Mouse (Mus musculus) retina, adult 2 months (tissue): ENCODE measurements around the gene Col2a1.
A peak's percentile ranks its signal among the peaks of the same experiment; 100 is the strongest.

Experiments
- DNase-seq: peaks from one replicate; pipeline ENCODE4 v3.0.0-alpha.2; 2012; ENCODE audit warnings: low read depth, low spot score

The Col2a1 gene

DNA sequence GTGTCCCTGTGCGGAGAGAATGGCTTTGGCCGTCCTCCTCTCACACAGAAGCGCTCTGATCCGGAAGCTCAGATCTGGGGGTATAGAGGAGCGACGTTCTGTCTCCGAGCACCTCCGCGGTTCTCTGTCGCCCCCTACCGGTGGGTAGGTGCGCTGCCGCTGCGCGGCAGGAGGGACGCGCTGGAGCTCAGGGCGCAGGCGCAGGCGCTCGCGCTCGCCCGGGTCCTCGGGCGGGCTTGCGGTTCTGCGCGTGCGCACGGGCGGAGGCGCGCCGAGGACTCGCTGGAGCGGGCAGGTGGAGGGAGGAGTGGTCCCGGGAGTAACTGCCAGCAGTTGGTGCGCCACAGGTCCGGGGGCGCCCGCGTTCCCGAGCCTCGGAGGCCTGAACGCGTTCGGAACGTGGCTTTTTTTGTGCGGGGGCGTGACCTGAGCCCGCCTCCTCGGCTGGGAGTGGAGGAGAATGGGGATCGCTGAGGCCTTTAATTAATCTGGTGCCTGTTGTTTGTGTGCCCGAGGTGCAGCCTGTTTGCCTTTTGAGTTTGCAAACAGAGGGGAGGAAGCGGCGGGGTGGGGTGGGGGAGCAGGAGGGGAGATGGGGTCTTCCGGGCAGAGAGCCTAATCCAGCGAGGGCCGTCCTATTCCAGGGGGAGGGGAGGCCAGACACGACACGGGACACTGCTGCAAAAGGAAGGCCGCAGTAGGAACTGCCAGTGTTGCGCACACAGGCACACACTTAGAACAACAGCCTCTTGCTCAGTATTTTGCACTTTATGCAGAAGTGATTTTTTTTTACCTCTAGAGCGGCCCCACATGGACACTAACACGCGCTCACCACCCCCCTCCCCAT, 40.3 kb downstream of the Col2a1 start, which contains the start of gene Tmem106c:
Tmem106c (plus strand) TSS at position 212 of the 847 bp plus-strand sequence.
- peak; percentile 89 for DNase-seq

DNA sequence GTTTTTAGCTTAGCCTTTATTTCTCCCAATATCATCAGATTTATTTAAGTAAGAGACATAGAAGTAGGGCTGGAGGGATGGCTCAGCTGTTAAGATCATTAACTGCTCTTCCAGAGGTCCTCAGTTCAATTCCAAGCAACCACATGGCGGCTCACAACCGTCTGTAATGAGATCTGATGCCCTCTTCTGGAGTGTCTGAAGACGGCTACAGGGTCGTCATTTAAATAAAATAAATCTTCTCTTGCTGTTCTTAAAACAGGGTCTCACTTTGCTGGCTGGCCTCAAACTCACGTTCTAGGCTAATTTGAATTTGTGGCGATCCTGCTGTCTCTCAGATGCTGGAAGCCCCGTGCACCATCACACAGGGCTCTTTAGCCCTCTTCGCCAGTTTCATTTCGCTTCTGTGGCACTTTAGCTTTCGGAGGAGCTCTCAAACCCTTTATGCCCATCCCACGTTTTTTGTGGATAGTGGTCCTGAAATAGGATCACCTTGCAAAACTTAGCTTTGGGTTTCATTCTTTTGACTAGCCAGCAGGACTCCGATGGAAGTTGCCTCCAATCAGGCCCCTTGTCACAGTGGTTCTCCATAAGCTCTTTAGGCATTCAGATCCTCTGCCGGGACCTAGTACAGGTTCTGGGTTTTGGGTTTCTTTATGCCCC, 41.0 kb downstream of the Col2a1 start:
- DNase-seq = no peak

DNA sequence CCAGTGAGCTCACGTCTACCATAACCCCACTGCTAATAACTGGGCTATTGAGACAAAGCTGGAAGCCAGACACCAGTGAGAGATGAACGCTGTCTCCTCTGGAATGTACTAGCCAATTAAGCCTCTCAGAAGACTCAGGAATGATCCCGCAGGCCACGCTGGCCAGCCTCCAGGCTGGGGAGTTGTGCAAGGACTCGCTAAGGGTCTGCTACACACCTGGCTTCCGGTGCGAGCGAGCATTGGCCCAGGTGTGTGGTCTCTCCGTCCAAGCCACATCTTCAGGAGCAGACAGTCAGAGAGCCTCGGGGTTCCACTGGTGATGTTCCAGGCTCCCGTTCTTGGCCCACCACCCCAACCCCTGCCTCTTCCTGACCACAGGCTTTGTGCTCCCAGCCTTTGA, 48.1 kb downstream of the Col2a1 start:
- no peak for DNase-seq

DNA sequence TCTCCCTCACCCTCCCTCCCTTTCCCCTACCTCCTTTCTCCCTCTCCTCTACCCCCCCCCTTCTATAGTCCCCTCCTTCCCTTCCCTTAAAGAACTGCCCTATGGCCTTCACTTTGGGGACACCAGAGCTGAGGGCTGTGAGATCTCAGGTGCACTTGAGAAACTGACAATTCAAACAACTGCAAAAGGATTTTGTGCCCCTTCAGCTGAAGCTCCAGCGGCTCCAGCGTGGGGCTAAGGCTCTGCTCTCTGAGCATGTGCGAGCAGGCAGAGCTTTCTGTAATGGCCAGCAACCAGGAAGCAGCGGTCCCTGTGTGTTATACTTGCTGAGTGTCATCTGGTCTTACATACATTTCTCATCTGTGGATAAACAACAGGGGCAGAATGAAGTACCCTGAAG, 48.8 kb downstream of the Col2a1 start:
- no peak for DNase-seq

DNA sequence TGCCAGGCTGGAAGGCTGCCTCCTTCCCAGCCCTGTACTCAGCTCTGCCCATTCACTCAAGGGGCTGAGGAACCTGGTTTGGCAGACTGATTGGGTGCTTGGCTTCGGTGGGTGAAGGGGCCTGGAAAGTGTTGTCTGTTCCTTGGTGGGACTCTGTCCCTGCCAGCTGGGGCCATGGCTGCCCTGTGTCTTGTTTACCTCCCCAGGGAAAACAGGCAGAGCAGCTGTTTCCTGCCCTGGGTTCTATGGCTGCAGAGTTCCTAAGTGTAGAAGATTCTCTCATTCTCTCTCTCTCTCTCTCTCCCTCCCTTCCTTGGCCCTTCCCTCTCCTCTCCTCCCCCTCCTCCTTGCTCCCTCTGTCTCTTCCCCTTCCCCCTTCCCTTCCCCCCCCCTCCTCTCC, 49.2 kb downstream of the Col2a1 start:
- no peak for DNase-seq

DNA sequence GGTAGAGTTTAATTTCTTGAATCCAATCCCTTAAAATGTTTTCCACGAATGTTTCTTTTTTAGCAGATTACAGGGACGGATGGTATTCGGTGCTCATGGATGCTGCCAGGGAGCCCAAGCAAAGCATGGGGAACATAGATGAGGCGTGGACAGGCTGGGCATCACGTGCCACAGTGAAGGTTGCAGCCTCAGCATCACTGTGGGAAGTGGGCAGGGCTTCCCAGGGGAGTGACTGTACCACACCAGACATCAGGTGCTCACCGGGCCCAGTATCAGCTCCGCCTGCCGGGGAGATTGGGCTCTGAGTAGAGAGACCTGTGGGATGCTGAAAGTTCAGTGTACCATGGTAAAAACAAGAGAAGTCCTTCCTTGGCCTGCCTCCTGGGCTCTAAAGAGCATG, 49.8 kb downstream of the Col2a1 start:
- no peak for DNase-seq

DNA sequence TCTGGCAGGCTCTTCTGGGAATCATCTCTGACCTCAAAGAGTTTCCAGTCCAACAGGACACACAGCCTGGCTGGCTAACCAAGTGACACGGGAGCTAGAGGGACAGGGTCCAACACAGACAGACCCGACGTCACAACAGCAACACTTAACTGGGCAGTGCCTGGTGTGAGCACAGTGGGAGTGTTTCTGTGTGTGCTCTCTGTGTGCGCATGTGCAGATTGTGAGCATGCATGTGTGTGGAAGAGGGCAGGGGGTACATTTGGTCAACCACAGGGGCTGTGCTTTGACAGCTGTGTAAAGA, 51.7 kb downstream of the Col2a1 start:
- DNase-seq = no peak

DNA sequence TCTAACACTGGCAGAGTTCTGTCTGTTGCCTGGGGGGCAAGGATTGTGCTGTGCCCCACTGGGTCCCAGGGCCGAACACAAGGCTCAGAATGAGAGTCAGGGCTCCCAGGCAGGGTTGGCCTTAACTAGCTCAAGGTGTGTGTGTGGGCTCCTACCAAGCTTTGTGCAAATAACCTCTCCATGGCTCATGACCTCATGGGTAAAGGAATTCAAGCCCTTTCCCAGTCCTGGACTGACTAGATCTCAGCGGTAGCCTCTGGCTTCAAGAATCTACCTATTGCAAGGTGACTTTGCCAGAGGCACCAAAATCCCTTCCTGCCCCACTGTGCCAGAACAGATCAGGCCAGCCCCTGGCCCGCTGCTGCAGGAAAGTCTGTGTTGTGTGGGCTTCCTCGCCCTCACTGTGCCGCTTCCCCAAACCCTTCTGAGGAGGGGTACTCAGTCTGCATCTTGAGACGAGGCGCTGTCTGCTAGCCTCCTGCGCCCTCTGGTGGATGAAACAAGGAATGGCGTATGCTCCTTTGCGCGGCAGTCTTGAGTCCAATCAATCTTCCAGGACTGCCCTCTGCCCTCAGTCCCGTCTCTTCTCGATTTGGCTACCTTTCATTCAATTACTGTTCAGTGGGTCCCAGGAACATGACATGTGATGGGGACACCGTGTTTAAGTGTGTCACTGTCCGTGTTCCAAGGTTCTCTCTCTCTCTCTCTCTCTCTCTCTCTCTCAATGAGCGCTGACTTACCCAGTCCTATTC, 52.2 kb downstream of the Col2a1 start:
- DNase-seq = no peak

DNA sequence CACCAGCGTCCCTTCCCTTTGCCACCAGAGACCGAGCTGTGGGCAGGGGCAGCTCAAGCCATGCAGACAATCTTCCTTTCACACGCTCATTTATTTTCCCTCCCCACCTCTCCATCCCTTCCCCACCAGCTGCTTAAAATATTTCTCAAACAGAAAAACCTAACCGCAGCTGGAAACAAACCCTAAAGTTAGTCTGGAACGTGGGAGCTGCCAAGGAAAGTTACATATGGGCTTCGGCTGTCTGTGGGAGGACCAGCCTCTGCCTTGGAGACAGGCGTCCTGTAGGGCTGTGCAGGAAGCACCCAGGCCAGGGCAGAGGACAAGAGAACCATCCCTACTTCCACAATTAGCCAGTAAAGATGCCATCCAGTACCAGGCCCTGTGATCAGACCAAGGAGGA, 54.3 kb downstream of the Col2a1 start:
- DNase-seq = no peak

DNA sequence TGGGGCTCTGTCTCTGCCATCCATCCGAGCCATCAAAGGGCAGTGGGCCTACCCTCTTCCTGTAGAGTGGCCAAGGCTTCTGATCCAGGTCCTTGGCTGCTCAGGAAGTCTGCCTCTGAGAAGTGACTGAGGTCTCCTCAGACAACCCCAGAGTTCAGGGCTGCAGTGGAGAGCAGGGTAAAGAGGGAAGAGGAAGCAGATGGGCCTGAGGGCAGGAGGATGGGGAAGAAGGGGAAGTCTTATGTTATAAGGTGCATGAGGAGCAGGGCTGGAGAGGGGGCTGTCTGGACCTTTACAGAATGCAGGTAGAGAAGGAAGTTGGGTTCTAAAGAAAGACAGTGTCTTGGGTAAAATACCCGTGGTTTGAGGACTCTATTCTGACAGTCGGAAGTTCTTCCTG, 54.8 kb downstream of the Col2a1 start:
- no peak for DNase-seq

DNA sequence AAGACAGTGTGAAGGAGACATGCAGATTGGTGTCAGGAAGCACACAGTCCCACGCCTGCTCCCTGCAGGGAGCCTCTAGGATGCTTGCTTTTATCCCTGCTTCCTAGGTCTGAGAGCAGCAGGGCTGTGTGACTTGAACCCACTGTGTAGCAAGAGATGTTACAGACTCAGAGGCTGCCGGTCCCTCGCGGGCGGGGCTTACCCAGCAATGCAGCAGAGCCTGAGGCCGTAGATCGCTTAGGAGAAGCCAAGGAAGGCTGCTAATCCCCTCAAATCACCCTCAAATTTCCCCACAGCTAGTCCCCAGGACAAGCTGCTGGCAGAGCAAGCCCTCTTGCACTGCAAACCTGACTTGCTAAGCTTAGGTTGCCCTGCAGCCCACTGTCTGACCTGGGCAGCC, 55.8 kb downstream of the Col2a1 start:
- DNase-seq = no peak

DNA sequence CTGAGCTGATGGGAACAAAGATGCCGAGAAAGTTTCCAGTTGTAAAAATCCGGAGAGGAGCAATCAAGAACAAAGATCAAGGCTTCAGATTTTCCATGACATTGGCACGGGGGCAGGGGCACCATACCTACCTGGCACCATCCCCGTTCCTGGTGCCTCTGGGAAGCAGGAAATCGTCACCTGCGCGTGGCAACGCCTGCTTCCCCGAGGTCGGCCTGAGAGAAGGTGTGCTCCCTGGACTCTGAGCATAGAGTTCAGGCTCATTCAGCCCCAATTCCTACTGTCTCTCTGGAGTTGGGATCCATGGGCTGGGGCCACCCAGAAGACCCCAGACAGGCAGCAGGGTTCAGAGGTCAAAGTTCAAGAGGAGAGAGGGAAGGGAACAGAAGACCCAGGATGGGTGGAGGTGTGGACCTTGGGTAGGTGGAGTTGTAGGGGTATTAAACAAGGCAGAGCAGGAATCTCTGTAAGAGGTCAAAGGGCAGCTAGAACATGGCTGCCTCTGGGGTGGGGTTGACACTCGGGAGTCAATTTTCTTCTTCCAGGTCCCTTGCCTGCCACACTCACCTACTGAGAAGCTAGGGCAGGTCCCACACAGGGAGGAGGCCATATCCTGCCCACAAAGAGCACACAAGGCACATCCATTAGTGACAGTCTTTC, 58.7 kb downstream of the Col2a1 start:
- DNase-seq = no peak

DNA sequence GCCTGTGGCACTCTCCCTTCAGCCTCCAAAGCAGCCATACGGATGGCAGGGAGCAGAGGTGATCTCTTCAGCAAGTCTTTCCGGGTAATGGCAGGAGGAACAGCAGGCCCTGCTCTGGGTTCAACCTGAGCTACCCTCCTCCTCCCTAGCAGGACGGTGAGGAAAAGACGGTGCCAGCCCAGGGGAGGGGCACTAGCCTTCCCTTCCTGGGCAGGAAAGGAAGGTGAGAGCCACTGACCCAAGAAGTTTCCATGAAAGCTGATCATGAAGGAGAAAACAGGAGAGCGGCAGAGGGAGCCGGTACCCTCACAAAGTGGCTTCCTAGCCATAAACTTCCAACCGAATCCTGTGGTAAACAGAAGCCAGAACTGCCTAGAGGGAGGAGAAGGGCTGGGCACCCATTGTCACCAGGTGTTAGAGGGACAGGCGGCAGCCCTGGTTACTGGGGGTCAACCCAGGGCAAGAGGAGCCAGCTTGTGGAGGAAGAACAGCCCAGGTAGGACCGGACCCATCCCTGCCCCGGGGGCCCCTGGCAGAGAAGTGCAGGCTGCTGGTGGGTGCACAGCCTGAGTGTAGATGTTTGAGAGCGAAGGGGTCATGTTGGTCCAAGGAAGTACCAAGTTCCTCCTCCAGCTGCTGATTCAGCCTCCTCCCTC, 59.4 kb downstream of the Col2a1 start:
- no peak for DNase-seq

DNA sequence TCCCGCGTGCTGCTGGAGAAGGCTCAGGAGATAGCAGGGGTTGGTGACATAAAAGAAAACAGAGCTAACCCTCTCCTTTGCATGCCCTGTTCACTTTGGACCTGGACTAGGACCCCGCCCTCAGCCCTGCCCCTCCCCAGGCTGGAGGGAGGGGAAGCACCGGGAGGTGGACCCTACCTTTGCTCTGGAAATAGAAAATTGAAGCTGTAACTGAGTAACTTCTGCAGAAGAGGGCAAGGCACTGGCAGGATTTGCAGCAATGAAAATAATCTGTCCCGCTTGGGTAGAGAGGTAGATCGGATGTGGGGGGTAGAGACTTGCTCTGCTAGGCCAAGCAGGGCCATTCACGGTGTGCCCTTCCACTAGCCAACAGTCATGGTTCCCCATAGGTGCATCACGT, 61.1 kb downstream of the Col2a1 start:
- no peak for DNase-seq

DNA sequence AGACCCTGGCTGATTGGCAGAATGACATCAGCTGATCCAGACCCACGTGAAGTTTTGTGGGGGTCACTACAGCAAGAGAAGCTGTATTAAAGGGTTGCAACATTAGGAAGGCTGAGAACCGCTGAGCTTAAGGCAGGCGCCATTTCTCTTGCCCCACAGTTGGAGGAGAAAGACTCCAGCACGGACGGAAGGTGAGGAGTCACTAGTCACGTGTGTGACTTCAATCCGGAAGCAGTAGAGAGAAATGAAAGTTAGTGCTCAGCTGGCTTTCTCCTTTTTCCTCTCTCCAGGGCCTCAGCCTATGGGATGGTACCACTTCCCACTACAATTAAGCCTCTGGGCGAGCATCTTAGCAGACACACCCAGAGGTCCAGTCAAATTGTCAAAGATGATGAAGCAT, 62.0 kb downstream of the Col2a1 start:
- no peak for DNase-seq

DNA sequence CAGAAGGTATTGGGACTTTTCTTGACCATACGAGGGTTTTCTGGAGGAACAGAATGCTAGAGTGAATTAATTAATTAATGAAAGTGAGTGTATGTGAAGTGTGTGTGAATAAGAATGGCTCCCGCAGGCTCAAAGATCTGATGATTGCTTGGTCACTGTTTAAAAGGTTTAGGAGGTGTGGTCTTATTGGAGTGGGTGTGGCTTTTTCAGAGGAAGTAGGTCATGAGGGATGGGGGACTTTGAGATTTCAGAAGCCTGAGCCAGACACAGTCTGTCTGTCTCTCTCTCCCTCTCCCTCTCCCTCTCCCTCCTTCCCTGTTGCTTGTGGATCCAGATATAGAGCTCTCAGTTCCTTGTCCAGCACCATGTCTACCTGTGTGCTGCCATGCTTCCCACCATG, 63.2 kb downstream of the Col2a1 start:
- DNase-seq = no peak

DNA sequence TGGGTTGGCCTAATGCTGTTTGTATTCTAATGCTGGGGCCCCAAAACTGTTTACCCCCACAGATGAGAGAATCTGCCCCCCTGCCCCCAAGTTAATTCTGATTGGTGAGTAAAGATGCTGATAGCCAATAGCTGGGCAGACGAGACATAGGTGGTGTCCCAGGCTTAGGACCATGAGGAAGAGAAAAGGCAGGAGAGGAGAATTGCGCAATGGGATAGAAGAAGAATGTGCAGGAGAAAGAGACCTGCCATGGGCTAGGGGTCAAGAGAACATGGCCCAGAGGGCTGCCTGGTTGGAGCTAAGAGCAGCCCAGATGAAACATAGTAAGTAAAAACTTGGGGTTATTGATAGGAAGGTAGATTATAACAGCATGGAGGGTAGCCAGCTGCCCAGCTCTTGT, 64.4 kb downstream of the Col2a1 start:
- DNase-seq = no peak

DNA sequence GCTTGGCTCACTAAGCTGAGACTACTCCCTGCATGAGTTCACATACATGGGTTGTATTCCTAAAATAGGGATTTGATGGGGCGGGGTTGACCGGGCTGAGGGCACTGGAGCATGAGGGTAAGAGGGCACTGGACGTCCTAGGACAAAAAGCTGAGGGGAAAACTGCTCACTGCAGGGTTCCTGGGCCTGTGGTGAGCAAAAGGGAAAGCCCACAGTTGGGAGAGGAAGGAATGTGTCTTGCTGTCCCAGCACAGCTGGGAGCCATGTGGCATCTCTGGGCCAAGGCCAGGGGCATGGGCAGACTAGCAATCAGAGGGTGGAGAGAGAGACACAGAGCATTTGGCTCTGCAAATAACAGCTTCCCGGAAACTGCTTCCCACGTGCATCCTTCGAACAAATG, 65.9 kb downstream of the Col2a1 start:
- no peak for DNase-seq

DNA sequence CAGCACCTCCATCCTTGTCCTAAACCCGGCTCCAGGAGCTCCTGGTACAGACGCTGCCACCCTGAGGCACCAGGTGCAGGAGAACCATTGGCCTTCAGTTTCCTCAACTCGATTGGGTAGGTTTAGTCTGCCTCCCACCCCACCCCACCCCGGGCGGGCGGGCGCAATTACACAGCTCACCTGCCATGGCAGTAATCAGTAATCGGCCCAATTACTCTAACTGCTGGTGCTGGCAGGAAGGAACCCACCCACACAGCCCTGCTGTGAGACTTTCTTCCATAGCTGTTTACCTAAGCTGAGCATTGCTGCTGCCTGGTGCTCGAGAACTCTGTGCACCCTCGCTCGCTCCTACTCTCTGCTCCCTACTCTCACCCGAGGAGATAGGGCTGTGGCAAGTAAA, 72.1 kb downstream of the Col2a1 start:
- DNase-seq = no peak

DNA sequence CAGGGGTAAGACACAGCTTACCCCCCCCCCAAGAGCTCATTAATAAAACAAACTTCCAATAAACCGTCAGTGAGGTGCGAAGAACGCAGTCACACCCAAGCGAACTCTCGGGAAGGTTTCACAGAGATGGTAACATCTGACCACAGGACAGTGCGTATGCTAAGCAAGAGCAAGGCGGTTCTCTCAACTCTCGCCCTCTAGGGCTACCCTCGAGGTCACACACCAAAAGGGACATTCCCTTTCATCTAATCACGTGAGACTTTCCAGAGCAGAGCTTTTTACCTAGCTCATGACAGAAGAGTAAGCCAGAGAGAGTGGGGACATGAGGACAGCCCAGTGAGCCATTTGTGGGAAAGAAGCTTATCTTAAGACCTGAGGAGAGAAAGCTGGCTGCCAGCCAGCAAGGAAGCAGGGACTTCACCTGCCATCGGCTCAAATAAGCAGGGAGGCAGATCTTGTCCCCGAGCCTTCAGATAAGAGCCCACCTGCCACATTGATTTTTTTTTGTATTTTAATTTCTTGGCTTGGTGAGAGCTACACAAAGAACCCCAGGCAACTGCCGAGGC, 75.2 kb downstream of the Col2a1 start:
- DNase-seq = peak; percentile 50

DNA sequence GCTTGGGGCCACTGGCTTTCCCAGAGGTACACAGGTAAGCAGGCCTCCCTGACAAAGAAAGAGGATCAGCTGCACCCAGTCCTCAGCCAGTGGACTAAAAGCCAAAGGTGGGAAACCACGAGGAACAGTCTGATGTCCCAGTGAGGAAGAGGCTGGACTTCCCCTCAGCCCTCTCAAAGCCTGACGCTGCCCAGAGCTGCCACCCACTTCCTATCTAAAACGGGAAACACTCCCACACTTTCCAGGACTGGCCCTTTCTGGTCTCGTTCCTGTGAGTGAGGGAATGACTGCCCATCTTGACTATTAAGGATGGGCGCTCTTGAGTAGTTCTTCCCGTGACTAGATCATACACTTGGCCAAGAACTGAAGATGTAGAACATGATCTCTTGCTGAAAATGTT, 76.7 kb downstream of the Col2a1 start:
- no peak for DNase-seq
